ENCODE assay signal across 1 mouse cellular context in genomic region chr5:66756821-66757705, GRCm38 (mm10).
TF ChIP-seq lines count a peak whose summit lies in the region.

No protein-coding gene starts in this region.

TF ChIP-seq in CH12.LX, 34 proteins besides CTCF, POLR2A, EP300 and RAD21 (continued from another document):
- TF ChIP-seq USF1 (IDR thresholded peaks at IDR 0.05; ENCODE audit: low read depth, low read length) = no peak
- TF ChIP-seq HCFC1 (IDR thresholded peaks at IDR 0.05; ENCODE audit: low read depth, low read length) = no peak
- no peak for TF ChIP-seq ZMIZ1 (IDR thresholded peaks at IDR 0.05; ENCODE audit: low read depth, low read length)
- peak; percentile 44 for TF ChIP-seq MEF2A (IDR thresholded peaks at IDR 0.05; ENCODE audit: borderline replicate concordance, low read depth, low read length)
- TF ChIP-seq CHD2 (IDR thresholded peaks at IDR 0.05; ENCODE audit: low read length) = peak; percentile 68; the same call in 1 of the 2 replicates
- no peak for TF ChIP-seq SIN3A (IDR thresholded peaks at IDR 0.05; ENCODE audit: low read length)
- TF ChIP-seq NELFE (IDR thresholded peaks at IDR 0.05; ENCODE audit: low read depth, low read length) = no peak
- 0 out of 2 replicates have a peak, but pooled peaks have one; percentile 7 for TF ChIP-seq KAT2A (IDR thresholded peaks at IDR 0.05; ENCODE audit: insufficient replicate concordance, low read length)
- no peak for TF ChIP-seq CHD1 (IDR thresholded peaks at IDR 0.05; ENCODE audit: low read depth, low read length)
- no peak for TF ChIP-seq NRF1 (IDR thresholded peaks at IDR 0.05; ENCODE audit: low read depth, low read length)
- peak; percentile 65; the same call in 1 of the 2 replicates for TF ChIP-seq TCF12 (IDR thresholded peaks at IDR 0.05; ENCODE audit: low read depth, low read length)
- TF ChIP-seq ZNF384 (IDR thresholded peaks at IDR 0.05; ENCODE audit: low read depth, low read length) = no peak
- TF ChIP-seq USF2 (conservative IDR thresholded peaks at IDR 0.05; ENCODE audit: low read depth, low read length) = no peak
- TF ChIP-seq JUN (IDR thresholded peaks at IDR 0.05; ENCODE audit: insufficient read depth, low read depth, low read length) = peak; percentile 61; the same call in 1 of the 2 replicates
- no peak; the same call in 1 of the 2 replicates for TF ChIP-seq MAX (IDR thresholded peaks at IDR 0.05; ENCODE audit: low read length)
- no peak for TF ChIP-seq POLR2AphosphoS2 (IDR thresholded peaks at IDR 0.05; ENCODE audit: low read depth, low read length)
- peak; percentile 33; the same call in 1 of the 2 replicates for TF ChIP-seq MYC (IDR thresholded peaks at IDR 0.05; ENCODE audit: low read depth, low read length)
- no peak for TF ChIP-seq PAX5 (IDR thresholded peaks at IDR 0.05; ENCODE audit: low read length)
- no peak for TF ChIP-seq GABPA (IDR thresholded peaks at IDR 0.05; ENCODE audit: insufficient replicate concordance, low read depth, low read length)
- no peak for TF ChIP-seq ELF1 (IDR thresholded peaks at IDR 0.05; ENCODE audit: low read depth, low read length)
- peak; percentile 86 for TF ChIP-seq MAZ (IDR thresholded peaks at IDR 0.05; ENCODE audit: low read depth, low read length)
- TF ChIP-seq RCOR1 (conservative IDR thresholded peaks at IDR 0.05; ENCODE audit: low read depth, low read length) = peak; percentile 50
- TF ChIP-seq SMC3 (IDR thresholded peaks at IDR 0.05; ENCODE audit: low read depth, low read length) = peak; percentile 6; the same call in 1 of the 2 replicates
- no peak for TF ChIP-seq TBP (conservative IDR thresholded peaks at IDR 0.05; ENCODE audit: low read depth, low read length)
- no peak for TF ChIP-seq MXI1 (IDR thresholded peaks at IDR 0.05; ENCODE audit: low read depth, low read length)
- peak; percentile 84 for TF ChIP-seq ETS1 (conservative IDR thresholded peaks at IDR 0.05; ENCODE audit: low read depth, low read length)
